In the genomic region with DNA sequence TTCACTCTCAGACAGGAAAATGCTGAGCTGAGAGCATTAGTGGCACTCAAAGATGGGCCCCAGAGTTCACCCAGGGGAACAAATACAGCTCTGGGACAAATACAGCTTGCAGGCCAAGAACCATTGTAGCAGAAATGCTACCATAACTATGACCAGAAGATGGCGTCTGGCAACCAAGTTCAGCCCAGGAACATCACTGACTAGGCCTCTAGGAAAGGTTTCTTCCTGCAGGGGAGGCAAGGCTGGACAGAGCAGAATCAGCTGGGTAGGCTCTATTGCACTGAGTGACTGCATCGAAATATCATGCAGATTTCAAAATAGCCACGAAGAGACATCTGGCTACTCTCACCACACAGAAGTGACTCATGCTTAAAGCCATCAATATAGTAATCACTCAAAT, we compare ENCODE assay signal across 8 mouse cellular contexts. TPM values are rescaled to one million over a fixed set of nuclear protein-coding genes. Genes with fewer than 3 reads are reported as not detected.
DNase-seq lines count a peak whose midpoint lies in the region; ATAC-seq and TF ChIP-seq lines count a peak whose summit lies in the region.

No protein-coding gene starts in this region.

- no peak overlapping the region for H3K4me2 ChIP-seq in heart, embryonic 12.5 days
- H3K4me2 ChIP-seq in hindbrain, embryonic 12.5 days (replicated peaks), result no peak overlapping the region

- no peak for TF ChIP-seq POLR2A in brain, embryonic 14.5 days (IDR thresholded peaks at IDR 0.05; ENCODE audit: borderline replicate concordance, extremely low read depth, insufficient read depth, insufficient read length, poor library complexity, severe bottlenecking)
- TF ChIP-seq POLR2A in small intestine, adult 2 months (IDR thresholded peaks at IDR 0.05; ENCODE audit: low read depth, low read length), result no peak

- H3K4me3 ChIP-seq in heart, embryonic 12.5 days, result no peak overlapping the region
- no peak overlapping the region for H3K4me3 ChIP-seq in forebrain, embryonic 10.5 days
- no peak overlapping the region for H3K4me3 ChIP-seq in hindbrain, embryonic 12.5 days
- no peak overlapping the region for H3K4me3 ChIP-seq in small intestine, adult 2 months (ENCODE audit: low read depth, low read length)

- 8% methylated on average over 3 of the region's 3 CpGs for WGBS in heart, embryonic 12.5 days
- WGBS in forebrain, embryonic 10.5 days, result 18% methylated on average over 3 of the region's 3 CpGs
- WGBS in hindbrain, embryonic 12.5 days, result 10% methylated on average over 3 of the region's 3 CpGs
- WGBS in small intestine, adult 2 months, result 15% methylated on average over 3 of the region's 3 CpGs

- no peak overlapping the region for H3K9ac ChIP-seq in heart, embryonic 12.5 days
- H3K9ac ChIP-seq in hindbrain, embryonic 12.5 days, result no peak overlapping the region

- ATAC-seq in heart, embryonic 12.5 days (ENCODE audit: insufficient number of reproducible peaks, low FRiP score), result no peak
- ATAC-seq in hindbrain, embryonic 12.5 days (ENCODE audit: low FRiP score), result peak; percentile 48; the same call in 1 of the 2 replicates

- H3K9me3 ChIP-seq in heart, embryonic 12.5 days (replicated peaks), result no peaks in the 10 kb centered on the region
- H3K9me3 ChIP-seq in forebrain, embryonic 10.5 days, result no peaks in the 10 kb centered on the region
- no peaks in the 10 kb centered on the region for H3K9me3 ChIP-seq in hindbrain, embryonic 12.5 days (replicated peaks)

- no peaks in the 10 kb centered on the region for H3K36me3 ChIP-seq in heart, embryonic 12.5 days
- no peaks in the 10 kb centered on the region for H3K36me3 ChIP-seq in forebrain, embryonic 10.5 days (replicated peaks)
- no peaks in the 10 kb centered on the region for H3K36me3 ChIP-seq in hindbrain, embryonic 12.5 days
- H3K36me3 ChIP-seq in small intestine, adult 2 months (ENCODE audit: control insufficient read depth, insufficient read depth, low read length), result no peaks in the 10 kb centered on the region

- peak; percentile 57 to 70 for DNase-seq in heart, adult 18-20 months
- peak; percentile 91 for DNase-seq in brain, embryonic 14.5 days (ENCODE audit: low read depth)
- DNase-seq in forebrain, embryonic 10.5 days (ENCODE audit: extremely low spot score, low spot score), result peak; percentile 51
- peak; percentile 71 to 80 for DNase-seq in layer of hippocampus, postnatal 14 days (ENCODE audit: low spot score in 2 of 2)
- DNase-seq in mesoderm, embryonic 11.5 days (ENCODE audit: low read depth, low spot score), result peak; percentile 85

- H3K27me3 ChIP-seq in heart, embryonic 12.5 days (replicated peaks), result peaks cover 15% of the 10 kb centered on the region
- H3K27me3 ChIP-seq in forebrain, embryonic 10.5 days (ENCODE audit: poor library complexity, severe bottlenecking), result no peaks in the 10 kb centered on the region
- H3K27me3 ChIP-seq in hindbrain, embryonic 12.5 days, result no peaks in the 10 kb centered on the region; the same call in 1 of the 2 replicates
- H3K27me3 ChIP-seq in small intestine, adult 2 months (ENCODE audit: control insufficient read depth, insufficient read depth, low read length), result no peaks in the 10 kb centered on the region

- peak; percentile 86 for TF ChIP-seq CTCF in brain, embryonic 14.5 days (IDR thresholded peaks at IDR 0.05; ENCODE audit: borderline replicate concordance, extremely low read depth, insufficient read depth, insufficient read length)
- peak; percentile 59; the same call in 1 of the 2 replicates for TF ChIP-seq CTCF in small intestine, adult 2 months (IDR thresholded peaks at IDR 0.05; ENCODE audit: extremely low read depth, insufficient read length, insufficient replicate concordance, low read depth, low read length)

- H3K27ac ChIP-seq in heart, embryonic 12.5 days (ENCODE audit: poor library complexity, severe bottlenecking), result no peak overlapping the region
- H3K27ac ChIP-seq in forebrain, embryonic 10.5 days, result no peak overlapping the region
- no peak overlapping the region for H3K27ac ChIP-seq in hindbrain, embryonic 12.5 days
- H3K27ac ChIP-seq in small intestine, adult 2 months (ENCODE audit: insufficient read depth, low read depth, low read length), result no peak overlapping the region

- H3K4me1 ChIP-seq in heart, embryonic 12.5 days (replicated peaks), result no peaks in the 10 kb centered on the region
- 0 out of 2 replicates have a peak, but pooled peaks cover 8% of the 10 kb centered on the region for H3K4me1 ChIP-seq in forebrain, embryonic 10.5 days
- peaks cover 3% of the 10 kb centered on the region for H3K4me1 ChIP-seq in hindbrain, embryonic 12.5 days
- H3K4me1 ChIP-seq in small intestine, adult 2 months (ENCODE audit: control insufficient read depth, insufficient read depth, insufficient read length, low read length), result no peaks in the 10 kb centered on the region

RNA-seq across cellular contexts. Expression of a gene that starts 8.2 kb away (rescaled TPM):
- total RNA-seq in heart, adult 18-20 months (2021), result not detected
- 0.54 and 1.2 TPM in 2 replicates for polyA plus RNA-seq in heart, embryonic 12.5 days (2016; fragmentation: Nextera tagmentation; extraction: Ambion mirVana)
- 2.3 and 3.5 TPM in 2 replicates for polyA plus RNA-seq in brain, embryonic 14.5 days (2012; rRNA removed)
- 5.9 and 6.9 TPM in 2 replicates for polyA plus RNA-seq in forebrain, embryonic 10.5 days (2016; fragmentation: Nextera tagmentation; extraction: Ambion mirVana)
- polyA plus RNA-seq in hindbrain, embryonic 12.5 days (2016; fragmentation: Nextera tagmentation; extraction: Ambion mirVana), result 1.0 and 1.1 TPM in 2 replicates
- total RNA-seq in layer of hippocampus, postnatal 14 days (2021), result under 1 TPM; 0.45 to 0.53 TPM
- 3.0 and 17.7 TPM in 2 replicates for polyA plus RNA-seq in small intestine, adult 2 months (2012; rRNA removed)

RNA-seq across cellular contexts. Expression of a gene that starts 19.7 kb away (rescaled TPM):
- total RNA-seq in heart, adult 18-20 months (2021), result not detected
- not detected in 2 replicates for polyA plus RNA-seq in heart, embryonic 12.5 days (2016; fragmentation: Nextera tagmentation; extraction: Ambion mirVana)
- polyA plus RNA-seq in brain, embryonic 14.5 days (2012; rRNA removed), result not detected in 2 replicates
- polyA plus RNA-seq in forebrain, embryonic 10.5 days (2016; fragmentation: Nextera tagmentation; extraction: Ambion mirVana), result not detected in 2 replicates
- polyA plus RNA-seq in hindbrain, embryonic 12.5 days (2016; fragmentation: Nextera tagmentation; extraction: Ambion mirVana), result 0.08 TPM in 1 of 2 replicates, not detected in the other
- total RNA-seq in layer of hippocampus, postnatal 14 days (2021), result under 1 TPM in 1 of 2 experiments, not detected in 1; 0.17 TPM
- not detected in 2 replicates for polyA plus RNA-seq in small intestine, adult 2 months (2012; rRNA removed)
